Mouse (Mus musculus) embryo, embryonic 9.5 days (tissue): Measurements from ENCODE around the gene Olfr1314.

Source experiments
- DNase-seq: peaks from one replicate; pipeline ENCODE4 v3.0.0-alpha.2; 2017; ENCODE audit errors: extremely low spot score

Olfr1314 gene

DNA sequence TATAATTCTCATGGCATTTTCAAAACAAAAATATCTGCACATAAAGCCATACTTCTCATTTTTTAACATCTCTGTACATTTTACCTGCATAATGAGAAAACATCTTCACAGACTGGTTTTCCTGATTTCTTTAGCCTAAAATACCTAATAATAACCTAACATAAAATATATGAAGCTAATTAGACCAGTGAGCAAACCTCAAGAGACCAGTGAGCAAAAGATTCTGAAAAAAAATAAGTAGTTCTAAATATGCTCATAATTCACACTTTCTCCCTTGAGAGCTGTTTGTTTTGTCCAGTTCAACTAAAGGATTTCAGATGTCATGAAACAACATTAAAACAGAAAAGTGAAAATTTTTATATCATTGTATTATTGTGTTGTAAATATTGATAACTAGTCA lies at the start of gene Olfr1314:
Gene Olfr1314, minus strand, starts transcription at position 101 of the 400 bp plus-strand sequence.
- DNase-seq, result no peak

DNA sequence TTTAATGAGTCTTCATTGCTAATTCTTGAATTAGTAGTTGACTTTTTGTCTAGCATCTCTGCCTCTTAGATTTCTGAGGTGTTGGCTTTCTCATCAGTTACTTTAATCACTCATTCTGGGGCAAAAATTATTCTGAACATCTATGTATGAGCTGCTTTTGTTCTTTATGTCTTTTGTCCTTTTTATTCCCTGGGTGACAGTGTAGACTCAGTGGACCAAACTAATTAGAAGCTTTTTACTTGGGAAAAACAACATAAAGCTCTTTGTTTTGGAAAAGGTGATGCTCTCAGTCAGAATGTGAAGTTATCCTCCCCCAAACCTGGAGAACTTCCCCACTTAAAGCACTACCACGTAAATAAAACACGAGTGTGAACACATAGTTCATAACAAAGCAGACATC lies 43.4 kb upstream of the Olfr1314 start, which contains the start of gene Olfr1317:
Gene Olfr1317, plus strand, starts transcription at position 301 of the 400 bp plus-strand sequence.
- no peak for DNase-seq

DNA sequence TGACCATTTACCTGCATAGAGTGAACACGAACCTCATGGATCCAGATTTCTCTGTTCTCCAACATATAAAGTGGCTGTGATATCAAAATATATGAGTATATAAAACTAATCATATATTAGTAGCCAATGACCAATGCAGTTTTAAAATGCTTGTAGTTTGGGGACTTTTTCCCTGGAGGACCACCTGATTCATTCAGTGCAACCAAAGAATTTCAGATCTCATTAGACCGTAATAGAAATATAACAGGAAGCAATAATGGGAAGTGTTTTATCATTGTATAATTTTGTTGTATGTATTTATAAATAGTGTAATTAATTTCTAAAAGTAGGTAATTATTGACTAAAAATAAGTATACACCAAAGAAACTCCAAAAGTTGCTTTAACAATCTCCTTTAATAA lies 38.3 kb upstream of the Olfr1314 start, which contains the start of gene Olfr1316:
Gene Olfr1316, minus strand, starts transcription at position 101 of the 400 bp plus-strand sequence.
- DNase-seq, result no peak

DNA sequence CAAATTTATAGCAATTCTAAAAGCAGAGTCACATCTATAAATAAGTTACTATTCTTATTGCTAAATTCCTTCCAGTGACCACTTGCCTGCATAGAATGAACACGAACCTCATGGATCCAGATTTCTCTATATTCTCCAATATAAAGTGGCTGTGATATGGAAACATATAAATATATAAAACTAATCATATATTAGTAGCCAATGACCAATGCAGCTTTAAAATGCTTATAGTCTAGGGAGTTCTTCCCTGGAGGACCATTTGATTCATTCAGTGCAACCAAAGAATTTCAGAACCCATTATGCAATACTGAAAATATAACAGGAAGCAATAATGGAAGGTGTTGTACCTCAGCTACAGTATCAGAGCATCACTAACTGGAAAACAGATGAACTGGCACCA lies 18.8 kb upstream of the Olfr1314 start, which contains the start of gene Olfr1315-ps1:
Gene Olfr1315-ps1, minus strand, starts transcription at position 101 of the 400 bp plus-strand sequence.
- no peak for DNase-seq

GRCm38 (mm10) chr2:112077743-112078142 lies 18.8 kb downstream of the Olfr1314 start, which contains the start of gene Olfr1313:
Gene Olfr1313, minus strand, starts transcription at chr2:112077843.
- no peak for DNase-seq

DNA sequence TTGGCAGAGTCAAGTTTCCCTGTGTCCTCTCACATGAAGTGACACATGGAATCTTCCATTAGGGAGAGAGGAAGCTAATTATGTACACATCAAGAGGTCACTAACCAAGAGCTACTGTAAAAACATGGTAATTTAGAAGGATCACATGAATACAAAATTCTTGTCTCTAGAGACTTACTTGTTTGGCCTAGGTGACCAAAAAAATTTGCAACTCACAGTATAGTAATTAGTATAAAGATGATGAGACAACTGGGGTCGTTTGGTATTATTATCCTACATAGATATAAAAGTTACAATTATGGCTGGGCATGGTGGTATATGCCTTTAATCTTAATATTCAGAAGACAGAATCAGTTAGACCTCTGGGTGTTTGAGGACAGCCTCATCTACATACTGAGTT lies 46.4 kb downstream of the Olfr1314 start, which contains the start of gene Olfr1312:
Gene Olfr1312, minus strand, starts transcription at position 101 of the 400 bp plus-strand sequence.
- DNase-seq, result no peak
